Mouse (Mus musculus): ENCODE results near the gene Ttyh1. TPM values are rescaled to one million over a fixed set of nuclear protein-coding genes. Genes with fewer than 3 reads are reported as not detected.

Ttyh1 gene
- polyA plus RNA-seq, 1 experiment from 2014 or later = 0.87 TPM

DNA sequence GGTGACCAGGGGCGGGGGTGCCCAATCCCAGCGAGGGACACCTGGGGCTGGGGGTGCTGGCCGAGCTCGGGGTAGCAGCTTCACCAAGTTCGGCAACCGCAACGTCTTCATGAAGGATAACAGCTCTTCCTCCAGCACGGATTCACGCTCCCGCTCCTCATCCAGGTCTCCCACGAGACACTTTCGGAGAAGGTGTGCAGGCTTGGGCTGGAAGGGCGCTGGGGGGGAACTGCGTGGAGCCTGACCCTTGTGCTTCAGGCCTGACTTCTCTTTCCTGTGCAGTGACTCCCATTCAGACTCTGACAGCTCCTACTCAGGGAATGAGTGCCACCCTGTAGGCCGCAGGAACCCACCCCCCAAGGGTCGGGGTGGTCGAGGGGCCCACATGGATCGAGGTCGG lies 24.3 kb downstream of the Ttyh1 start:
- WGBS (ENCODE audit: insufficient replicate concordance) = 95% methylated on average over 19 of the region's 19 CpGs
- H3K4me1 ChIP-seq (ENCODE audit: control insufficient read depth, insufficient read depth, low read length) = peaks cover 3% of the 10 kb centered on the region; the same call in 1 of the 2 replicates
- no peak for ATAC-seq (replicated peaks; ENCODE audit: insufficient number of reproducible peaks, low FRiP score, low TSS enrichment)
- no peak overlapping the region for H3K4me3 ChIP-seq (ENCODE audit: low read depth, low read length)
- no peaks in the 10 kb centered on the region for H3K27me3 ChIP-seq (ENCODE audit: control insufficient read depth, insufficient read depth, low read length)
- no peak overlapping the region for H3K27ac ChIP-seq (ENCODE audit: low read depth, low read length)
- H3K4me2 ChIP-seq = no peak overlapping the region
- no peaks in the 10 kb centered on the region for H3K9me3 ChIP-seq (replicated peaks; ENCODE audit: control insufficient read depth, low read length)
- H3K36me3 ChIP-seq (ENCODE audit: control insufficient read depth, insufficient read depth, low read length) = peaks cover 70% of the 10 kb centered on the region
- no peak overlapping the region for H3K9ac ChIP-seq (ENCODE audit: low read depth, low read length)

DNA sequence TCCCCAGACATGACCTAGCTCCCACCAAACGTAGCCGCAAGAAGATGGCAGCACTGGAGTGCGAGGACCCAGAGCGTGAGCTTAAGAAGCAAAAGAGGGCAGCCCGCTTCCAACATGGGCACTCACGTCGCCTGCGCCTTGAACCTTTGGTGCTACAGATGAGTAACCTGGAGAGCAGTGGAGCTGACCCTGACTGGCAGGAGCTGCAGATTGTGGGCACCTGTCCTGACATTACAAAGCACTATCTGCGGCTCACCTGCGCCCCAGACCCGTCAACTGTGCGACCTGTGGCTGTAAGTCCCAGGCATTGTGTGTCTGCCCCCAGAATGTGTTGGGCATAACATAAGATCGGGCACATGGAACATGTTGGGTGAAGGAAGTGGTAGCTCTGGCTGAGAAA lies 24.8 kb downstream of the Ttyh1 start:
- Histone ChIP-seq H3K9me3 (replicated peaks; ENCODE audit: control insufficient read depth, low read length) (no peaks in the 10 kb centered on the region), H3K4me3 (ENCODE audit: low read depth, low read length) (no peak overlapping the region), H3K27ac (ENCODE audit: low read depth, low read length) (no peak overlapping the region), H3K4me2 (no peak overlapping the region), H3K27me3 (ENCODE audit: control insufficient read depth, insufficient read depth, low read length) (no peaks in the 10 kb centered on the region), H3K36me3 (ENCODE audit: control insufficient read depth, insufficient read depth, low read length) (peaks cover 70% of the 10 kb centered on the region), H3K9ac (ENCODE audit: low read depth, low read length) (no peak overlapping the region), H3K4me1 (ENCODE audit: control insufficient read depth, insufficient read depth, low read length) (peaks cover 6% of the 10 kb centered on the region; the same call in 1 of the 2 replicates)
- no peak for ATAC-seq (replicated peaks; ENCODE audit: insufficient number of reproducible peaks, low FRiP score, low TSS enrichment)
- 92% methylated on average over 13 of the region's 13 CpGs for WGBS (ENCODE audit: insufficient replicate concordance)

DNA sequence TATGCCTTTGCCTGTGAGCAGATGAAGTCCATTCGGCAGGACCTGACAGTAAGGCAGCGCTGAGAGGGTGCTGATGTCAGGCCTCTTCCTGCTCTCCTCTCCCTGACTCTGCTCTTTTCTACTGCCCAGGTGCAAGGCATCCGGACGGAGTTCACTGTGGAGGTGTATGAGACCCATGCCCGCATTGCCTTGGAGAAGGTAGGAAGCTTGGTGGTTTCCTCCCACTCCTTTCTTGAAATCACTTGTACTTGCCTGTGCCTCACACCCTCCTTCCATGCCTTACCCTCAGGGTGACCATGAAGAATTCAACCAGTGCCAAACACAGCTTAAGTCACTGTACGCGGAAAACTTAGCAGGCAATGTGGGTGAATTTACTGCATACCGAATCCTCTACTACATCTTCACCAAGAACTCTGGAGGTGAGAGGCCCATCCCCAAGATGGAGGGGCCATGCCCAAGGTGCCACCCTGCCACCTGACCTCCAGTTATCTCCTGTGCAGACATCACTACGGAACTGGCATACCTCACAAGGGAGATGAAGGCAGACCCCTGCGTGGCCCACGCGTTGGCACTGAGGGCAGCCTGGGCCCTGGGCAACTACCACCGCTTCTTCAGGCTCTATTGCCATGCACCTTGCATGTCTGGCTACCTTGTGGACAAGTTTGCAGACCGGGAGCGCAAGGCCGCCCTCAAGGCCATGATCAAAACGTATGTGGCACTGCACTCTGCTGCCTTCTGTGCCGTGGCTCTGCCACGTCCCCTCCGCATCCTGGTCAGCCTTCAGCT lies 25.8 kb downstream of the Ttyh1 start:
- ATAC-seq (replicated peaks; ENCODE audit: insufficient number of reproducible peaks, low FRiP score, low TSS enrichment) = no peak
- Histone ChIP-seq H3K9me3 (replicated peaks; ENCODE audit: control insufficient read depth, low read length) (no peaks in the 10 kb centered on the region), H3K9ac (ENCODE audit: low read depth, low read length) (no peak overlapping the region), H3K36me3 (ENCODE audit: control insufficient read depth, insufficient read depth, low read length) (peaks cover 61% of the 10 kb centered on the region), H3K27me3 (ENCODE audit: control insufficient read depth, insufficient read depth, low read length) (no peaks in the 10 kb centered on the region), H3K4me1 (ENCODE audit: control insufficient read depth, insufficient read depth, low read length) (peaks cover 6% of the 10 kb centered on the region; the same call in 1 of the 2 replicates), H3K4me3 (ENCODE audit: low read depth, low read length) (no peak overlapping the region), H3K4me2 (no peak overlapping the region), H3K27ac (ENCODE audit: low read depth, low read length) (no peak overlapping the region)
- 94% methylated on average over 20 of the region's 20 CpGs for WGBS (ENCODE audit: insufficient replicate concordance)

DNA sequence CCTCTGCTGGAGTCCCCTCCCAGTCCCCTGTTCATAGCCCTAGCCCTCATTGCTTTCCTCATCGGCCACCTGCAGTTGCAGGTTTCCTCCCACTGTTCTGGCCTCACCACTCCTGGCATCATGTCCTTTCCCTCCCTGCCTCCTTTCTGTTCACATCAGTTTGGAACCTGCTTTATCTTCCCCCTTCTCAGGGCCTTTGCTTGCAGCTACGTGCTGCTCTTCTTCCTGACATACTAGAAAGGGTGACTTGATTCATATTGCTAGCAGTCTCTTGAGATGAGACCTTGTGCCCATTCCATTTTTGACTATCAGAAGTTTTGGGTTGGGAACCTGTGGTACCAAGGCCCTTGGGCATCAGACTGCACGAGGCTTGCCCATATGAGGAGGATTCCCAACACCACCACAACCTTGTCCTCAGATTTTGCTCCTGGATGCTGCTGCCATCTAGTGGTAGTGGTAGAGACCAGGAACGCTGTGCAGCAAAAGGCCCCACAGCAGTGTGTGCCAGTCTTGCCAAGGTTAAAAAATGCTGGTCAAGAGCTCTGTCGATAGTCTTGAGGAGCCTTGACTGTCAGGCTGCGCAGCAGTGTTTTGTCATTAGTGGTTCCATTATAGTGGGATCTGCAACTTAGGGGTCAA lies 26.5 kb downstream of the Ttyh1 start:
- ATAC-seq (replicated peaks; ENCODE audit: insufficient number of reproducible peaks, low FRiP score, low TSS enrichment) = no peak
- Histone ChIP-seq H3K4me2 (no peak overlapping the region), H3K36me3 (ENCODE audit: control insufficient read depth, insufficient read depth, low read length) (peaks cover 55% of the 10 kb centered on the region), H3K9ac (ENCODE audit: low read depth, low read length) (no peak overlapping the region), H3K27me3 (ENCODE audit: control insufficient read depth, insufficient read depth, low read length) (peaks cover under 1% of the 10 kb centered on the region; the same call in 1 of the 2 replicates), H3K9me3 (replicated peaks; ENCODE audit: control insufficient read depth, low read length) (no peaks in the 10 kb centered on the region), H3K27ac (ENCODE audit: low read depth, low read length) (no peak overlapping the region), H3K4me3 (ENCODE audit: low read depth, low read length) (no peak overlapping the region), H3K4me1 (ENCODE audit: control insufficient read depth, insufficient read depth, low read length) (peaks cover 6% of the 10 kb centered on the region; the same call in 1 of the 2 replicates)
- 69% methylated on average over 6 of the region's 6 CpGs for WGBS (ENCODE audit: insufficient replicate concordance)

DNA sequence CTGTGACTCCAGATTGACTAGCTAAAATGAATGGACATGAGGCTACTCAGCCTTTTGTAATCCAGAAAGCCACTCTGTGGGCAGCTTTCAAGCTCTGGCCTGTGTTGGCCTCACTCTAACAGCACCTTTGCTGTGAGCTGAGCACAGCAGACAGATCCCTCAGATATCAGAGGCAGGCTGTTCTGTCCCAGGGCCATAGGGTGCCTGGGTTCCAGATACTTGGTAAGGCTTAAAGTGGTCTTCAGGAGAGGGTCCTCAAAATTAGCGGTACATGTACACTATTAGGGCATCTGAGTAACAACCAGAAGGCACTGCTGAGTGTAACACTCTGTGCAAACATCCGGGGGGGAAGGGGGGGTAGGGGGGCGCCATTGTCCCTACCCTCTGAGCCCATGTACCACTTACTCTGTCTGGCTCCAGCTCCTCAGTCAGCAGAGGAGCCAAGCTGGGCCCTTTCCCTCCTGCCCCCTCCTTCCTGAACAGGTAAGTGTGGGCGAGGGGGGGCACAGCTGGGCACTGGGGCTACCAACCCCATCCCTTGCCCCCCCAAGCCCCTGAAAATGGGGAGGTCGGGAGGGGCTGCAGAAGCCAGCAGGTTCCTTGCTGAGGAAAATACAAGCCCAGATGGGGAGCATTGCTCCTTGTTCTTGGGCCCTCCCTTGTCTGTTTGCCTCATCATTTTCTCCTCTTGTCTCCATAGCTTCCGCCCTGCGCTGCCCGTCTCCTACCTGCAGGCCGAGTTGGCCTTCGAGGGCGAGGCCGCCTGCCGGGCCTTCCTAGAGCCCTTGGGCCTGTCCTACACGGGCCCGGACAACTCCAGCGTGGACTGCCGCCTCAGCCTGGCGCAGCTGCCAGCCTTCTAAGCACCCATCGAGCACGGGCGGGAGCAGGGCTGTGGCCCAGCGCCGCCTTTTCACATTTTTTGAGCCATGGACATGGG lies 27.3 kb downstream of the Ttyh1 start:
- Histone ChIP-seq H3K9me3 (replicated peaks; ENCODE audit: control insufficient read depth, low read length) (no peaks in the 10 kb centered on the region), H3K27ac (ENCODE audit: low read depth, low read length) (no peak overlapping the region), H3K9ac (ENCODE audit: low read depth, low read length) (no peak overlapping the region), H3K4me3 (ENCODE audit: low read depth, low read length) (no peak overlapping the region), H3K27me3 (ENCODE audit: control insufficient read depth, insufficient read depth, low read length) (peaks cover 8% of the 10 kb centered on the region; the same call in 1 of the 2 replicates), H3K4me1 (ENCODE audit: control insufficient read depth, insufficient read depth, low read length) (peaks cover 14% of the 10 kb centered on the region; the same call in 1 of the 2 replicates), H3K36me3 (ENCODE audit: control insufficient read depth, insufficient read depth, low read length) (peaks cover 52% of the 10 kb centered on the region), H3K4me2 (no peak overlapping the region)
- no peak for ATAC-seq (replicated peaks; ENCODE audit: insufficient number of reproducible peaks, low FRiP score, low TSS enrichment)
- WGBS (ENCODE audit: insufficient replicate concordance) = 93% methylated on average over 23 of the region's 23 CpGs

DNA sequence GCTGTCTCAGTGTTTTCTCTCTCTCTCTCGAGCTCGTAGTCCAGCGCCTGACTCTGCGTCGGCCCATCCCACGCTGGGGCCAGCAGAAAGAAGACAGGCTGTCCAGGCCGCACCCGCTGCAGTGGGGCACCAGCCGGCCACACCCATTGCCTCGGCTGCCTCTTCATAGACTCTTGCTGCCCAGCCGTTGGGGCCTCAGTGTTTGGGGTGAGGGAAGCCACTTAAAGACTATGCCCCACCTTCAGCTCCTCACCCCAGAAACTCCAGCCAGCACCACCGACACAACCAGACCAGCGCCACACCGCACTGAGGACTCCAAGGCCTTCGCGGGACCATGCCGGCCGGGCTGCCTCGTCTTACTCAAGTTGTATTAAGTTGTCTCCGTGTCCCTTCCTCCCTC lies 28.2 kb downstream of the Ttyh1 start:
- H3K36me3 ChIP-seq (ENCODE audit: control insufficient read depth, insufficient read depth, low read length) = peaks cover 43% of the 10 kb centered on the region
- peaks cover 14% of the 10 kb centered on the region; the same call in 1 of the 2 replicates for H3K4me1 ChIP-seq (ENCODE audit: control insufficient read depth, insufficient read depth, low read length)
- no peak overlapping the region for H3K9ac ChIP-seq (ENCODE audit: low read depth, low read length)
- no peak overlapping the region for H3K4me3 ChIP-seq (ENCODE audit: low read depth, low read length)
- H3K27me3 ChIP-seq (ENCODE audit: control insufficient read depth, insufficient read depth, low read length) = peaks cover 11% of the 10 kb centered on the region; the same call in 1 of the 2 replicates
- no peaks in the 10 kb centered on the region for H3K9me3 ChIP-seq (replicated peaks; ENCODE audit: control insufficient read depth, low read length)
- no peak overlapping the region for H3K4me2 ChIP-seq
- 86% methylated on average over 20 of the region's 20 CpGs for WGBS (ENCODE audit: insufficient replicate concordance)
- H3K27ac ChIP-seq (ENCODE audit: low read depth, low read length) = no peak overlapping the region
- no peak for ATAC-seq (replicated peaks; ENCODE audit: insufficient number of reproducible peaks, low FRiP score, low TSS enrichment)

DNA sequence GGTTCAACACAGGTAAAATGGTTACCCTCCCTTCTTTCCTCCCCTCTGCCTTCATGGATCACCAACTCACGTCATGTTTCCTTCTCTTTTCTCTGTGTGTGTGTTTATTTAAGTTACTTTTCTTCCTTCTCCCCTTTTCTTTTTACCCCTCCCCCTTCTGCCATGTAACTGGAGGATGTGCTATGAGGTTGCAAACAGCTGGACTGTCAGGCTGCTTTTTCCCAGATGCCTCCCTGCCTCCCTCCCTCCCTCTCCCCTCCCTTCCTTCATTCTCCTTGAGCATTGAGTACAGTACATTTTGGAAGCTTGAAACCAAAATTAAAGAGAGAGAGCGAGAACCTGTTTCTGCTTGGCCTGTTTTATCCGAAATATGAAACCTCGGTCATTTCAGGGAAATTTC lies 28.6 kb downstream of the Ttyh1 start:
- WGBS (ENCODE audit: insufficient replicate concordance) = 85% methylated on average over 4 of the region's 4 CpGs
- Histone ChIP-seq H3K27ac (ENCODE audit: low read depth, low read length) (no peak overlapping the region), H3K4me3 (ENCODE audit: low read depth, low read length) (no peak overlapping the region), H3K4me1 (ENCODE audit: control insufficient read depth, insufficient read depth, low read length) (peaks cover 14% of the 10 kb centered on the region; the same call in 1 of the 2 replicates), H3K9me3 (replicated peaks; ENCODE audit: control insufficient read depth, low read length) (no peaks in the 10 kb centered on the region), H3K27me3 (ENCODE audit: control insufficient read depth, insufficient read depth, low read length) (peaks cover 11% of the 10 kb centered on the region; the same call in 1 of the 2 replicates), H3K4me2 (peak overlapping the region; percentile 80; the same call in 1 of the 2 replicates), H3K9ac (ENCODE audit: low read depth, low read length) (no peak overlapping the region), H3K36me3 (ENCODE audit: control insufficient read depth, insufficient read depth, low read length) (peaks cover 39% of the 10 kb centered on the region)
- no peak for ATAC-seq (replicated peaks; ENCODE audit: insufficient number of reproducible peaks, low FRiP score, low TSS enrichment)

All from heart, embryonic 11.5 days (tissue).